Mouse (Mus musculus) small intestine, adult 2 months (tissue): ENCODE measurements around the gene Sowahb.

ENCODE experiments used
- CTCF ChIP-seq: fragments of 200-500 bp; IDR thresholded peaks from 2 replicates; pipeline ENCODE4 v1.5.1; 2012; ENCODE audit warnings: low read depth, mild to moderate bottlenecking, control low read depth, inconsistent platforms, low read length, moderate library complexity, mixed read lengths; ENCODE audit not compliant: insufficient replicate concordance, insufficient read length; ENCODE audit errors: extremely low read depth
- POLR2A ChIP-seq: fragments of 200-500 bp; IDR thresholded peaks from 2 replicates; pipeline ENCODE4 v1.6.1; 2012; ENCODE audit warnings: low read depth, mild to moderate bottlenecking, control low read depth, inconsistent platforms, low read length, moderate library complexity

- TF ChIP-seq CTCF (no peak), POLR2A (no peak)
Observed at GRCm38 (mm10) chr5:93020024-93020666, 24.7 kb downstream of the Sowahb start.
